Mouse (Mus musculus) small intestine, adult 2 months (tissue): ENCODE measurements around the gene Pibf1. TPM values are rescaled to one million over a fixed set of nuclear protein-coding genes. Genes with fewer than 3 reads are reported as not detected.

Source experiments
- H3K27ac ChIP-seq: fragments of 200-500 bp; 2 replicates; pipeline ENCODE4 v1.5.1; 2012; ENCODE audit warnings: low read depth, low read length, control low read depth, inconsistent platforms; ENCODE audit not compliant: insufficient read depth
- H3K27me3 ChIP-seq: fragments of 200-500 bp; 2 replicates; pipeline ENCODE4 v1.6.1; 2012; ENCODE audit warnings: mild to moderate bottlenecking, moderate library complexity, low read length, inconsistent platforms; ENCODE audit not compliant: control insufficient read depth, insufficient read depth
- H3K36me3 ChIP-seq: fragments of 200-500 bp; 2 replicates; pipeline ENCODE4 v1.6.1; 2012; ENCODE audit warnings: mild to moderate bottlenecking, low read length, control low read depth, inconsistent platforms; ENCODE audit not compliant: control insufficient read depth, insufficient read depth
- H3K4me1 ChIP-seq: fragments of 200-500 bp; 2 replicates; pipeline ENCODE4 v1.6.1; 2012; ENCODE audit warnings: low read length, inconsistent platforms, mixed read lengths; ENCODE audit not compliant: control insufficient read depth, insufficient read depth, insufficient read length
- H3K4me3 ChIP-seq: fragments of 200-500 bp; 2 replicates; pipeline ENCODE4 v1.5.1; 2012; ENCODE audit warnings: low read depth, mild to moderate bottlenecking, control low read depth, inconsistent platforms, low read length, moderate library complexity
- CTCF ChIP-seq: fragments of 200-500 bp; IDR thresholded peaks from 2 replicates; pipeline ENCODE4 v1.5.1; 2012; ENCODE audit warnings: low read depth, mild to moderate bottlenecking, control low read depth, inconsistent platforms, low read length, moderate library complexity, mixed read lengths; ENCODE audit not compliant: insufficient replicate concordance, insufficient read length; ENCODE audit errors: extremely low read depth
- POLR2A ChIP-seq: fragments of 200-500 bp; IDR thresholded peaks from 2 replicates; pipeline ENCODE4 v1.6.1; 2012; ENCODE audit warnings: low read depth, mild to moderate bottlenecking, control low read depth, inconsistent platforms, low read length, moderate library complexity
- WGBS: fragments of 180-500 bp; shearing (Covaris S2); methylation state at CpG from one replicate; pipeline ENCODE4 v1.1.7; 2018; 5-methylcytosine and 5-hydroxymethylcytosine counted together
- polyA plus RNA-seq: library from polyadenylated mRNA; depleted of rRNA; stranded (reverse); fragments of >200 nt; gene quantifications from 2 replicates; pipeline ENCODE4 v1.2.3, GENCODE M21; 2012; rRNA removed

Gene Pibf1
- polyA plus RNA-seq, result 0.10 and 0.65 TPM in 2 replicates

DNA sequence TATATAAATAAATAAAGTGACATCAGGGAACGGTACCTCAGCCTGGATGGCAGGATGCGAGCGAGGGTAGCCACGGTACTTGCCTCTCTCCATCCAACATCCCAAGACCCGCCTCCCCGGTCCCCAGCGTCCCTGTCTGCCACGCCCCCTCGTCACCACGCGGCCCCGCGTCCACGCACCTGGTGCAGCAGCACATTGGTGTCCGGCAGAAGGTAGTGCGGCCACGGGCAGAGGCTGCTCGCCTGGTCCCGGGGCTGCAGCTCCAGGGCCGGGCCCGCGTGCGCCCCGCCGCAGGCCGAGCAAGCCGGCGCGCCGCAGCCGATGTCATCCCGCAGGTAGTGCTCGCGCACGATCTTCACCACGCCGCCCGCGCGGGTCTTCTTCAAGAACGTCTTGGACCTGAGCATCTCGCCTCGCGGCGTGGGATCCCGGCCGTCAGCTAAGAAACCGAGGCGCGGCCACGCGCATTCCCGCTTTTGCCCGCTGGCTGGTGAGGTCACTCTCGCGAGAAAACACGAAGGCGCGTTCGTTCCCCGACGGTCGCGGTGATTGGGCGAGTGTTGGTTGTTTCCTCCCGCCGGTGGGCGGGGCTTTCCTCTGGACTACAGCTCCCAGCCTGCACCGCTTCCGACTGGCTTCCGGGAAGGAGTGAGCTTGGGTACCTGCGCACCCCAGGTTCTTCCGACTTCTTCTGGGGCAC is at the start of gene Pibf1, which contains the start of gene Dis3:
TSS of gene Pibf1 (plus strand) at position 158 of the 700 bp plus-strand sequence.
TSS of gene Dis3 (minus strand) at position 504 of the 700 bp plus-strand sequence.
- Histone ChIP-seq H3K27ac (0 out of 2 replicates have a peak within 1 kb of the TSS, but pooled peaks have one; percentile 6), H3K27me3 (no peaks in the 10 kb centered on the region), H3K4me3 (peak within 1 kb of the TSS; percentile 96), H3K36me3 (peaks cover 17% of the 10 kb centered on the region), H3K4me1 (no peaks in the 10 kb centered on the region)
- TF ChIP-seq POLR2A, result no peak; the same call in 1 of the 2 replicates
- TF ChIP-seq CTCF, result no peak
- under 1% methylated on average over 72 of the region's 73 CpGs for WGBS

DNA sequence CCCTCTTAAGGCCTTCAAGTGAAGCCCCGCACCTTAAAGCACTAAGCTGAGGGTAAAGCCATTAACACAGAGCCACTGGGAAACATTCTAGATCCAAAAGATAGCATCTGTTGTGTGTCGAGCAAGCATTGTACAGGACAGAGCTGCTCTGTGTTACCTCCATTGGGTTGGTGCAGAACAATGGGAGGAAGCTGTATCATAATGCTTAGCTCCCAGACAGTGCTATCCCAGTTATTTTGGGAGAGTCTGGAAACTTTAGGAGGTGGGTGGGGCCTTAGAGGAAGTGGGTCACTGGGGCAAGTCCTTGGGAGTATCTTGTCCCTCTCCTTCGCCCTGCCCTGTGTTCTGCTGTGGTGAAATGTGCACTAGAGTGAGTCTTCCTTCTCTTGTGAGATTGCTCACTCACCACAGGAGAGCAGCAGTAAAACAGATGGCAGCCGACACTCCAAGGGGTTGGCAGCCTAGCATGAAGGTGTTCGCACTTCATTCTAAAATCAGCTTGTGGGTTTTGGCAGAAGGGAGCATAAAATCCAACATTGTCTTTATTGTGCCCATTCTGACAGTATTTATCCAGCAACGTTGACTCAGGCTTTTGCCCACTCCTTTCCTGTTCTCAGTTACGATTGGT is 40.2 kb upstream of the Pibf1 start:
- Histone ChIP-seq H3K27me3 (no peaks in the 10 kb centered on the region), H3K4me1 (no peaks in the 10 kb centered on the region), H3K36me3 (peaks cover 28% of the 10 kb centered on the region), H3K27ac (no peak overlapping the region), H3K4me3 (no peak overlapping the region)
- TF ChIP-seq POLR2A (no peak), CTCF (no peak)
- 85% methylated on average over 7 of the region's 7 CpGs for WGBS

DNA sequence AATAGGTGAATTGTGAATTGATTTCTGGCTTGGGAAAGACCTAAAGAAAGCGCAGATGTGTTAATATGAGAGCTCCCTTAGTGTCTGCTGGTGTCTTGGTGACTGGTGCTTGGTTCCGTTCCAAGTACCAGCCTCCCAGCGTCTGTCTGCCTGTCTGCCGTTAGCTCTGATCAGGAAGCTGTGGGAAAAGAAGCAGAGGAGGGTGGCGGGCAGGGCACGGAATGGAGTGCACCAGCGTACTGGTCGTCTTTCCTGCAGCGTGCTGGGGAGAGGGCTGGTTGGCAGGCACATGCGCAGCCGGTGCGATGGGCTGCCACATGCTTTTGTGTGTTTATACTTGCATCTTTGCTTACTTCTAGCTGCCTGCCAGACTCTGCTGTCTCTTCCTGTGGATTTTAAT is 38.6 kb upstream of the Pibf1 start:
- TF ChIP-seq CTCF (no peak), POLR2A (no peak)
- Histone ChIP-seq H3K36me3 (peaks cover 32% of the 10 kb centered on the region), H3K27ac (no peak overlapping the region), H3K4me1 (no peaks in the 10 kb centered on the region), H3K27me3 (no peaks in the 10 kb centered on the region), H3K4me3 (no peak overlapping the region)
- 84% methylated on average over 12 of the region's 12 CpGs for WGBS

DNA sequence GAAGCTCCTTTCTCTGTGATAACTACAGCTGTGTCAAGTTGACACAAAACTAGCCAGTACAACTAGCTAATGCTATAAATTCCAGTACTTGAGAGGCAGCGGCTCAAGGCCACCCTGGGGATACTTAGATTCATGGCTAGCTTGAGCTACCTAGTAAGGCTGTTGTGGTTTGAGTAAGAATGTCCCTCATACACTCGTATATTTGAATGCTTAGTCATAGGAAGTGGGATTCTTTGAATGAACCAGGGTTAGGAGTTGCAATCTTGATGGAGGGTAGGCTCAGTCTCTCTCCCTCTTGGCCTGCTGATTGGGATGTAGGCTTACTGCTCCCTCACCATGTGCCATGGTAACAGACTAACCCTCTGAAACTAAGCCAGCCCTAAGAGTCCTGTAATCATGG is 36.1 kb upstream of the Pibf1 start:
- no peak for TF ChIP-seq POLR2A
- no peak for TF ChIP-seq CTCF
- Histone ChIP-seq H3K4me3 (no peak overlapping the region), H3K4me1 (no peaks in the 10 kb centered on the region), H3K27me3 (no peaks in the 10 kb centered on the region), H3K36me3 (peaks cover 33% of the 10 kb centered on the region), H3K27ac (no peak overlapping the region)
- 93% methylated on average over 2 of the region's 2 CpGs for WGBS

DNA sequence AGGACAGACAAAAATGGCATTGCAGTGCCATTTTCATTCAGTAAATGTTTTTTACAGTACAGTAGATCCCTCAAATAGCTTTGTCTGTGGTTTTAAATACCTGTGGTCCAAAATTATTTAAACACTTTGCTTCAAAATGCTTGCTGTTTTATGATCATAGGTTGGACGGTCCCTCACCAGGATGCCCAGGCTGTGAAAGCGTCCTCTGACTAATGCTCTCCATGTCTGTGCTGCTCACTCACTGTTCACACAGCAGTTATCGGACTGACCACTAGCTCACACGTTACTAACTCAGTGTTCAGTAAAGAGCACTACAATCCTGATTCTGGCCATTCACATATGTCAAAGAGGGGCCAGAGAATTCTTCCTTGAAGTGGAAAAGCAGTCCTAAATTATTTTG is 28.1 kb upstream of the Pibf1 start:
- WGBS, result 95% methylated on average over 4 of the region's 4 CpGs
- Histone ChIP-seq H3K4me3 (no peak overlapping the region), H3K4me1 (no peaks in the 10 kb centered on the region), H3K36me3 (peaks cover 28% of the 10 kb centered on the region), H3K27ac (no peak overlapping the region), H3K27me3 (no peaks in the 10 kb centered on the region)
- no peak for TF ChIP-seq CTCF
- no peak for TF ChIP-seq POLR2A

DNA sequence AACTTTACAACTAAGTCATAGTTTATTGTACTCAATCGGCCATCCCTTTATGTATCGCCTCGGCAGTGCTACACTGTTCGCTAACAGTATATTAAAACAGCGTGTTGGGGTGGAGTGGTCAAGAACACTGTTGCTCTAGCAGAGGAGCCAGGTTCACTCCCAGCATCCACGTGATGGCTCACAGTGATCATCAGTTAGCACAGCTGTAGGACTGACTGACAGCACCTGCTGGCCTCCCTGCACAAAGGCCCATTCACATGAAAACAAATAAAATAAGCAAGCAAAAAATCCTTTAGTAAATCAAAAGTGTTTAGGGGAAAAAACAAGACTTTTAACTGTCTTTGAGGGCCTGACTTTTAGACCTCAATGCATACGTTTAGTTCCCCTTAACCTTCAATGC is 10.3 kb upstream of the Pibf1 start:
- Histone ChIP-seq H3K27ac (no peak overlapping the region), H3K27me3 (no peaks in the 10 kb centered on the region), H3K4me3 (no peak overlapping the region), H3K4me1 (no peaks in the 10 kb centered on the region), H3K36me3 (peaks cover 47% of the 10 kb centered on the region)
- TF ChIP-seq POLR2A, result no peak
- TF ChIP-seq CTCF, result no peak
- 93% methylated on average over 7 of the region's 7 CpGs for WGBS

DNA sequence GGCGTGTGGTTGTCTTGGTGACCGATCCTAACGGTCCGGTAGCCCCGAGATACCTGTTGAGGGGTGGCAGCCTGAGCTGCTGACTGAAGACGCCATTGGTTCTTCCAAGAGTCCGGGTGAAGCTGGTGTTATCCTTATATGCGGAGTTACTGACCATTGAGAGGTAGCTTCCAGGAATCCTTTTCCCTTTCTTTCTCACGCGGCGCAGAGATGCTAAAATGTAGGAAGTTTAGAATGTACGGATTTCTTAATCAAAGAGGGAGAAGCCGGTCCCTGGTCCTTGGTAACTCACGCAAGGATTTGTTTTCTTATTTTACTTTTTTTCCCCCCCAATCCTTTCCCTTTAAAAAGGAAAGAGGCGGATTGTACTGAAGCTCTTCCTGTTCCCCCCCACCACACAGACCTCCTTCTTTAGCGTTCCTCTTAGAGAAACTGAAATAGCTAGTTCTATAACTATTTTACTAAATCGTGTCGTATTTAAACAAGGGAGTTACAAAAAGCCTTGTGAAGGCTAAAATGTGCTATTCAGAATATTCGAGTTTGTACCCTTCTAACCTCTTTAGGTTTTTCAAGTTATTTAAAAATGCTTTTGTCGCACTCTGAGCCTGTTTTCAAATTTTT is 853 bp downstream of the Pibf1 start:
- H3K27me3 ChIP-seq, result no peaks in the 10 kb centered on the region
- WGBS, result 5% methylated on average over 20 of the region's 20 CpGs
- TF ChIP-seq CTCF, result no peak
- TF ChIP-seq POLR2A, result no peak
- H3K4me3 ChIP-seq, result peak overlapping the region; percentile 96
- no peak overlapping the region for H3K27ac ChIP-seq
- H3K4me1 ChIP-seq, result no peaks in the 10 kb centered on the region
- peaks cover 17% of the 10 kb centered on the region for H3K36me3 ChIP-seq
